In genomic region chr5:75044310-75044904, GRCm38 (mm10) we compare ENCODE assay signal across 8 mouse cellular contexts. TPM values are rescaled to one million over a fixed set of nuclear protein-coding genes. Genes with fewer than 3 reads are reported as not detected.
DNase-seq lines count a peak whose midpoint lies in the region; ATAC-seq and TF ChIP-seq lines count a peak whose summit lies in the region.

Gene Chic2, minus strand, starts transcription at chr5:75044774.

- TF ChIP-seq CTCF in MEL (IDR thresholded peaks at IDR 0.05 in 2 of 3, conservative IDR thresholded peaks at IDR 0.05 in 1 of 3; ENCODE audit: control insufficient read depth in 1 of 3, insufficient read depth in 1 of 3, low read depth in 2 of 3, low read length in 3 of 3, poor library complexity in 1 of 3, severe bottlenecking in 1 of 3): no peak
- no peak for TF ChIP-seq CTCF in lung, postnatal 0 days (IDR thresholded peaks at IDR 0.05)

- H3K79me2 ChIP-seq in MEL (ENCODE audit: control insufficient read depth, insufficient read depth, low read length, poor library complexity): peaks cover 33% of the 10 kb centered on the region

- H3K4me3 ChIP-seq in MEL (ENCODE audit: control insufficient read depth in 1 of 2, insufficient read depth in 1 of 2, low read depth in 2 of 2, low read length in 2 of 2): peak within 1 kb of the TSS; percentile 94 to 98
- peak within 1 kb of the TSS; percentile 85 for H3K4me3 ChIP-seq in hindbrain, embryonic 10.5 days
- peak within 1 kb of the TSS; percentile 100 for H3K4me3 ChIP-seq in lung, postnatal 0 days (ENCODE audit: low read depth, low read length)

- ATAC-seq in frontal cortex, adult (ENCODE audit: low TSS enrichment): peak; percentile 86
- ATAC-seq in lung, postnatal 0 days: peak; percentile 96

- under 1% methylated on average over 88 of the region's 90 CpGs for WGBS in hindbrain, embryonic 10.5 days
- WGBS in lung, postnatal 0 days: 1% methylated on average over 53 of the region's 90 CpGs

- no peaks in the 10 kb centered on the region for H3K27me3 ChIP-seq in MEL (ENCODE audit: control insufficient read depth in 1 of 2, insufficient read depth in 2 of 2, low read length in 2 of 2)
- H3K27me3 ChIP-seq in hindbrain, embryonic 10.5 days (ENCODE audit: insufficient read depth, poor library complexity, severe bottlenecking): peaks cover 41% of the 10 kb centered on the region
- no peaks in the 10 kb centered on the region for H3K27me3 ChIP-seq in lung, postnatal 0 days (replicated peaks; ENCODE audit: insufficient read depth, low read length)

- peak within 1 kb of the TSS; percentile 54 for H3K27ac ChIP-seq in MEL (ENCODE audit: control insufficient read depth, low read depth, low read length)
- H3K27ac ChIP-seq in hindbrain, embryonic 10.5 days: peak within 1 kb of the TSS; percentile 94
- H3K27ac ChIP-seq in lung, postnatal 0 days (ENCODE audit: low read length): peak within 1 kb of the TSS; percentile 98

- H3K9ac ChIP-seq in MEL (ENCODE audit: control insufficient read depth, low read depth, low read length, poor library complexity, severe bottlenecking): peak within 1 kb of the TSS; percentile 100
- peak within 1 kb of the TSS; percentile 100 for H3K9ac ChIP-seq in lung, postnatal 0 days (replicated peaks; ENCODE audit: low read depth)

- peaks cover 0 to 15% of the 10 kb centered on the region in 2 experiments; a peak in 3 of 4 replicates for H3K36me3 ChIP-seq in MEL (ENCODE audit: control insufficient read depth in 1 of 2, insufficient read depth in 2 of 2, low read length in 2 of 2)
- peaks cover 7% of the 10 kb centered on the region; the same call in 1 of the 2 replicates for H3K36me3 ChIP-seq in hindbrain, embryonic 10.5 days
- H3K36me3 ChIP-seq in lung, postnatal 0 days (ENCODE audit: insufficient read depth, low read length): no peaks in the 10 kb centered on the region

- peak; percentile 57 to 66; a peak in 2 of 4 replicates for TF ChIP-seq POLR2A in MEL (IDR thresholded peaks at IDR 0.05; ENCODE audit: control insufficient read depth in 1 of 2, insufficient read depth in 1 of 2, low read depth in 1 of 2, low read length in 2 of 2, poor library complexity in 1 of 2)

- TF ChIP-seq RAD21 in MEL (IDR thresholded peaks at IDR 0.05; ENCODE audit: low read depth, low read length): no peak

- TF ChIP-seq EP300 in MEL (IDR thresholded peaks at IDR 0.05; ENCODE audit: low read depth in 1 of 2, low read length in 2 of 2): no peak
- TF ChIP-seq EP300 in lung, postnatal 0 days (IDR thresholded peaks at IDR 0.05): no peak

- peak; percentile 80 for DNase-seq in MEL (ENCODE audit: low read depth, low spot score)
- peak; percentile 79 for DNase-seq in cerebellum, adult 8-10 months
- DNase-seq in hindbrain, embryonic 10.5 days (ENCODE audit: low spot score): peak; percentile 86
- peak; percentile 83 to 88 for DNase-seq in layer of hippocampus, postnatal 10 days (ENCODE audit: low spot score in 2 of 2)
- peak; percentile 92 for DNase-seq in lung, postnatal 0 days (ENCODE audit: low spot score)
- DNase-seq in ovary, postnatal 10 days (ENCODE audit: low spot score): peak; percentile 67
- peak; percentile 82 to 83 for DNase-seq in thymus, postnatal 10 days (ENCODE audit: low spot score in 2 of 2)

- peak within 1 kb of the TSS; percentile 83 for H3K4me2 ChIP-seq in lung, postnatal 0 days (replicated peaks; ENCODE audit: low read depth, low read length)

- no peaks in the 10 kb centered on the region for H3K9me3 ChIP-seq in MEL (replicated peaks; ENCODE audit: insufficient read depth, low read length)
- no peaks in the 10 kb centered on the region; the same call in 1 of the 2 replicates for H3K9me3 ChIP-seq in hindbrain, embryonic 10.5 days
- H3K9me3 ChIP-seq in lung, postnatal 0 days (ENCODE audit: low read length): no peaks in the 10 kb centered on the region

- peaks cover 0 to 12% of the 10 kb centered on the region in 2 experiments; a peak in 2 of 4 replicates for H3K4me1 ChIP-seq in MEL (ENCODE audit: control insufficient read depth in 1 of 2, insufficient read depth in 2 of 2, low read length in 2 of 2)
- peaks cover 26% of the 10 kb centered on the region for H3K4me1 ChIP-seq in hindbrain, embryonic 10.5 days (replicated peaks)
- H3K4me1 ChIP-seq in lung, postnatal 0 days (ENCODE audit: insufficient read depth, low read depth, low read length): peaks cover 8% of the 10 kb centered on the region; the same call in 1 of the 2 replicates

TF ChIP-seq in MEL, 35 proteins besides CTCF, POLR2A, EP300 and RAD21:
- peak; percentile 55; the same call in 1 of the 2 replicates for TF ChIP-seq HCFC1 (IDR thresholded peaks at IDR 0.05; ENCODE audit: low read depth, low read length)
- no peak for TF ChIP-seq POLR2AphosphoS2 (IDR thresholded peaks at IDR 0.05; ENCODE audit: low read length)
- TF ChIP-seq ELF1 (IDR thresholded peaks at IDR 0.05; ENCODE audit: low read depth, low read length): peak; percentile 73
- TF ChIP-seq NELFE (IDR thresholded peaks at IDR 0.05; ENCODE audit: low read depth, low read length): peak; percentile 45; the same call in 1 of the 2 replicates
- TF ChIP-seq MXI1 (IDR thresholded peaks at IDR 0.05; ENCODE audit: low read depth, low read length): peak; percentile 22; the same call in 1 of the 2 replicates
- no peak for TF ChIP-seq MAZ (IDR thresholded peaks at IDR 0.05; ENCODE audit: low read depth, low read length)
- TF ChIP-seq UBTF (IDR thresholded peaks at IDR 0.05; ENCODE audit: borderline replicate concordance, insufficient read depth, low read depth, low read length): 0 out of 2 replicates have a peak, but pooled peaks have one; percentile 36

RNA-seq across cellular contexts. Expression of gene Chic2, which starts in this region (rescaled TPM):
- total RNA-seq in MEL (2012; rRNA removed): 31.2 and 33.4 TPM in 2 replicates
- 100 to 1,000 TPM in 1 of 2 experiments, 10 to 100 TPM in 1; 41.1 to 100 TPM for polyA plus RNA-seq in MEL (2012; ENCODE audit: insufficient read depth in 1 of 2, insufficient read length in 2 of 2, low read depth in 1 of 2, low replicate concordance in 2 of 2, missing spikeins in 1 of 2)
- polyA plus RNA-seq in hindbrain, embryonic 10.5 days (2016; fragmentation: Nextera tagmentation; extraction: Ambion mirVana): 33.3 and 38.7 TPM in 2 replicates
- total RNA-seq in layer of hippocampus, postnatal 10 days (2021): 10 to 100 TPM; 28.3 to 31.5 TPM
- 52.0 and 56.9 TPM in 2 replicates for polyA plus RNA-seq in lung, postnatal 0 days (2015; fragmentation: Nextera tagmentation; extraction: Ambion mirVana)

Comparison
In these comparisons a context has a peak if more than half of its experiments do, and no peak if none do; other contexts are left out.
1. Peak in every context shown above with its lines: DNase-seq, ATAC-seq, H3K4me3 ChIP-seq and H3K27ac ChIP-seq.